Mouse (Mus musculus): Measurements from ENCODE around the gene Eif6. TPM values are rescaled to one million over a fixed set of nuclear protein-coding genes. Genes with fewer than 3 reads are reported as not detected.

Gene Eif6
- polyA plus RNA-seq (2015; fragmentation: Illumina TruSeq; extraction: RNeasy Lipid Tissue Mini Kit (QIAGEN cat#74804); ENCODE audit: insufficient read depth, low replicate concordance): 55.5 TPM

GRCm38 (mm10) chr2:155826630-155827424 is at the start of gene Eif6:
Gene Eif6 (minus strand): TSS chr2:155826925.

DNA sequence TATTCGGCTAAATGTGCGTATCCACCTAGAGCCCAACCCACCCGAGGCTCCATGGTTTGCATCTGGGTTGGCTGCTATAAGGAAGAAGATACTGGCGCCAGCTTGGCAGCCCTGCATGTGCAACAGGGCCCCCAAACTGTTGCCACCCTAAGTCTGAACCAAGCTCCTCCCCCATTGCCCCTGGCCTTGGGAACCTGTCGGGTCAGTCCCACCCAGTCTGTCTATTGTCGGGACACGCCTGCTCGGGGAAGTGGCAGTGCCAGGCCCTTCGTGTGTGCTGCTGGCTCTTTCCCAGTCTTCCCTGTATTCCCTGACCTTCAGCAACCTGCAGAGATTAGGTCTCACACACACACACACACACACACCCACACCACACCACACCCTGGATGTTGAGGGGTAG is 8.0 kb upstream of the Eif6 start, which contains the start of gene Fam83c:
TSS of gene Fam83c (minus strand) at position 123 of the 400 bp plus-strand sequence.

DNA sequence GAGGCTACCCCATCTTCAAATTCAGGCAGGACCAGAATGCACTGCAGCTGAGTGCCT is 7.5 kb downstream of the Eif6 start, which contains the start of gene BC029722:
TSS of gene BC029722 (minus strand) at position 35 of the 57 bp plus-strand sequence.

DNA sequence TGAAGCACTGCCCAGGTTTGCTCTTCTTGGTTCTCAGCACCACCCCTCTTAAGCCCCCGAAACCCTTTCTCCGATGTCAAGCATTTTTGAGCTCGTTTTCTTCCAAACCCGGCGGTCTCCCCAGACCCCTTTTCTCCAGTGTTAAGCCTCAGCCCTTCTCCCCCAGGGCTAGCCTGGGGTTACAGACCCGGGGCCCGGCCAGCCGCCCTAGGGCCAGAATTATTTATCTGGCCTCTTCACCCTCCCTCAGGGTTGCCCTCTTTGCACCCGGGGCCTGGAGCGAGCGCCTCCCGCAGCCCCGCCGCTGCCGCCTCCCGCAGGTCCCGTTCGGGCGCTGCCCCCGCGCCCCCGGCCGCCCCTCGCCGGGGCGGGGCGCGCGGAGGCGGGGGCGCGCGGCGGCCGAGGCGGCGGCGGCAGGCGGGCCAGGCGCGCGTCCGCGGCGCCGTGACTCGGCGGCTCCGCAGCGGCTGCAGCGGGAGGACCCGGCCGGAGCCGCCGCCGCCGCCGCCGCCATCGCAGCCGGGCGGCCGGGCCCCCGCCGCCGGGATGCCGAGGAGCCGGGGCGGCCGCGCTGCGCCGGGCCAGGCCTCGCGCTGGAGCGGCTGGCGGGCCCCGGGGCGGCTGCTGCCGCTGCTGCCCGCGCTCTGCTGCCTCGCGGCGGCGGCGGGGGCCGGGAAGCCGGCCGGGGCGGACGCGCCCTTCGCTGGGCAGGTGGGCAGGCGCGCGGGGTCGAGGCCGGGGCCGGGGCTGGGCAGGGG is 51.6 kb downstream of the Eif6 start, which contains the start of gene Mmp24:
TSS of gene Mmp24 (plus strand) at position 416 of the 758 bp plus-strand sequence.

Other genes starting within 250 kb of the Eif6 start
- 8.4 TPM for gene Gss, start 234.1 kb downstream of the Eif6 start, polyA plus RNA-seq (2015; fragmentation: Illumina TruSeq; extraction: RNeasy Lipid Tissue Mini Kit (QIAGEN cat#74804); ENCODE audit: insufficient read depth, low replicate concordance)
- not detected for gene Myh7b, start 215.7 kb downstream of the Eif6 start, polyA plus RNA-seq (2015; fragmentation: Illumina TruSeq; extraction: RNeasy Lipid Tissue Mini Kit (QIAGEN cat#74804); ENCODE audit: insufficient read depth, low replicate concordance)
- gene Trpc4ap, start 134.5 kb downstream of the Eif6 start, polyA plus RNA-seq (2015; fragmentation: Illumina TruSeq; extraction: RNeasy Lipid Tissue Mini Kit (QIAGEN cat#74804); ENCODE audit: insufficient read depth, low replicate concordance): 89.5 TPM
- 43.9 TPM for gene Edem2, start 97.5 kb downstream of the Eif6 start, polyA plus RNA-seq (2015; fragmentation: Illumina TruSeq; extraction: RNeasy Lipid Tissue Mini Kit (QIAGEN cat#74804); ENCODE audit: insufficient read depth, low replicate concordance)
- gene Gm17581, start 91.1 kb downstream of the Eif6 start, polyA plus RNA-seq (2015; fragmentation: Illumina TruSeq; extraction: RNeasy Lipid Tissue Mini Kit (QIAGEN cat#74804); ENCODE audit: insufficient read depth, low replicate concordance): not detected
- gene Procr, start 75.8 kb downstream of the Eif6 start, polyA plus RNA-seq (2015; fragmentation: Illumina TruSeq; extraction: RNeasy Lipid Tissue Mini Kit (QIAGEN cat#74804); ENCODE audit: insufficient read depth, low replicate concordance): 16.1 TPM
- not detected for gene Mmp24, start 51.6 kb downstream of the Eif6 start, polyA plus RNA-seq (2015; fragmentation: Illumina TruSeq; extraction: RNeasy Lipid Tissue Mini Kit (QIAGEN cat#74804); ENCODE audit: insufficient read depth, low replicate concordance)
- gene BC029722, start 7.5 kb downstream of the Eif6 start, polyA plus RNA-seq (2015; fragmentation: Illumina TruSeq; extraction: RNeasy Lipid Tissue Mini Kit (QIAGEN cat#74804); ENCODE audit: insufficient read depth, low replicate concordance): 19.6 TPM
- gene Fam83c, start 7.9 kb upstream of the Eif6 start, polyA plus RNA-seq (2015; fragmentation: Illumina TruSeq; extraction: RNeasy Lipid Tissue Mini Kit (QIAGEN cat#74804); ENCODE audit: insufficient read depth, low replicate concordance): not detected
- 51.4 TPM for gene Uqcc1, start 103.4 kb upstream of the Eif6 start, polyA plus RNA-seq (2015; fragmentation: Illumina TruSeq; extraction: RNeasy Lipid Tissue Mini Kit (QIAGEN cat#74804); ENCODE audit: insufficient read depth, low replicate concordance)
- gene Gm15557, start 113.8 kb upstream of the Eif6 start, polyA plus RNA-seq (2015; fragmentation: Illumina TruSeq; extraction: RNeasy Lipid Tissue Mini Kit (QIAGEN cat#74804); ENCODE audit: insufficient read depth, low replicate concordance): not detected
- not detected for gene Gdf5, start 118.4 kb upstream of the Eif6 start, polyA plus RNA-seq (2015; fragmentation: Illumina TruSeq; extraction: RNeasy Lipid Tissue Mini Kit (QIAGEN cat#74804); ENCODE audit: insufficient read depth, low replicate concordance)
- gene Cep250, start 129.5 kb upstream of the Eif6 start, polyA plus RNA-seq (2015; fragmentation: Illumina TruSeq; extraction: RNeasy Lipid Tissue Mini Kit (QIAGEN cat#74804); ENCODE audit: insufficient read depth, low replicate concordance): 41.4 TPM
- gene 6430550D23Rik, start 181.1 kb upstream of the Eif6 start, polyA plus RNA-seq (2015; fragmentation: Illumina TruSeq; extraction: RNeasy Lipid Tissue Mini Kit (QIAGEN cat#74804); ENCODE audit: insufficient read depth, low replicate concordance): 3.1 TPM
- gene Ergic3, start 181.1 kb upstream of the Eif6 start, polyA plus RNA-seq (2015; fragmentation: Illumina TruSeq; extraction: RNeasy Lipid Tissue Mini Kit (QIAGEN cat#74804); ENCODE audit: insufficient read depth, low replicate concordance): 49.9 TPM
- gene Fer1l4, start 226.0 kb upstream of the Eif6 start, polyA plus RNA-seq (2015; fragmentation: Illumina TruSeq; extraction: RNeasy Lipid Tissue Mini Kit (QIAGEN cat#74804); ENCODE audit: insufficient read depth, low replicate concordance): not detected
- gene Spag4, start 238.2 kb upstream of the Eif6 start, polyA plus RNA-seq (2015; fragmentation: Illumina TruSeq; extraction: RNeasy Lipid Tissue Mini Kit (QIAGEN cat#74804); ENCODE audit: insufficient read depth, low replicate concordance): 0.32 TPM

Measured in spleen, adult 10 weeks (tissue).